Mouse (Mus musculus) cerebellum, adult 11-12 months (tissue): ENCODE results near the gene Lrrc8c.

Source experiments
- DNase-seq: peaks from one replicate; pipeline ENCODE4 v3.0.0; 2022

The Lrrc8c gene

GRCm38 (mm10) chr5:105501136-105501535 lies 18.1 kb upstream of the Lrrc8c start:
- no peak for DNase-seq

DNA sequence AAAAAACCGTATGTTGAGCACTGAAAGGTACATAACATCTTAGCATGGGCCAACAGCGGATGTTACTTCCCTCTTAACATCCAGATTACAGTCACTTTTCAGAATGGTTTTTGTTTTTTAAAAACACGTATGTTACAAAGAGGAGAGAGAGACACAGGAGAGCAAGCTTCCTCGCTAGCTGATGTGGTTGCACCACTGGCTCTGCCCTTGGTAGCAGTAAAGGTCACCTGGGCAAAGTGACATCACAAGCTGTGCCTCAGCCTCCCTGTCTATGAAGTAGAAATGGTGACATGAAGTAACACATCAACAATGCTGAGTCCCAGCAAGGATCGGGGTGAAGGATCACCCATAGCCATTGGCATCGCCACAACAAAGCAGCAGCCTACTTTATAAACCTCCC lies 10.4 kb upstream of the Lrrc8c start:
- no peak for DNase-seq

DNA sequence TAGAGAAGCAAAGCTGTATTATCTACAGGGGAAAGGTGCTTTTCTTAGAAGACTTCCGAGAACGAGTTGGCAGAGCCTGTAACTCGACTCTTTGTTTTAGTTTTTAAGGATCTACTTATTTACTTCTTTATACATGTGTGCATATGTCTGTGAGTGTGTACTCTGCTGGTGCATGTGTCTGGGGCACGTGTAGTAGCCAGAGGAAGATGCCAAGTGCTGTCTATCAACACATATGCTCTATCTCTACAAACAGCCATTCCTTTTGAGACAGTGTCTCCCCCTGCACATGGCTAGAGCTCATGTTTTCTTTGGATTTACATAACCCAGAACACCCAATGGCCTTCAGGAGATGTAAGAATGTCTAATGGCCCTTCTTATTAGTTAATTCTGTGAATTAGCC lies 6.9 kb upstream of the Lrrc8c start:
- no peak for DNase-seq

DNA sequence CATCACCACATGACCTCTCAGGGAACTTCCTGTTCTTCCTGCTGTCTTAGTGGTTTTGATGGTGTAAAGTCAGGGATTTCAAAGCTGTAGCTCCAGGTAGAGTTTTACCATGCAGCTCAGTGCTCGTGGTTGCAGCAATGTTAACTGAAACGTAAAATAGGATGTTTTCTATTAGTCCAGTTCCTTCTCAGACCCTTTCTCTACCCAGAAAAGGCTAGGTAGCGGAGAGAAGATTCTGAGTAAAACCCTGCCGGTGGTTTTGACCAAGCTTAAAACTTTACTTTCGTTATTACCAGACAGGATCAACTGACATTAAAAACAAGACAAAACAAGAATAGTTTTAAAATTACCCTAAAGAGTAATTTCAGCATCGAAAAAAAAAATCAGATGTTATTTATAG lies 3.7 kb upstream of the Lrrc8c start:
- DNase-seq = no peak

DNA sequence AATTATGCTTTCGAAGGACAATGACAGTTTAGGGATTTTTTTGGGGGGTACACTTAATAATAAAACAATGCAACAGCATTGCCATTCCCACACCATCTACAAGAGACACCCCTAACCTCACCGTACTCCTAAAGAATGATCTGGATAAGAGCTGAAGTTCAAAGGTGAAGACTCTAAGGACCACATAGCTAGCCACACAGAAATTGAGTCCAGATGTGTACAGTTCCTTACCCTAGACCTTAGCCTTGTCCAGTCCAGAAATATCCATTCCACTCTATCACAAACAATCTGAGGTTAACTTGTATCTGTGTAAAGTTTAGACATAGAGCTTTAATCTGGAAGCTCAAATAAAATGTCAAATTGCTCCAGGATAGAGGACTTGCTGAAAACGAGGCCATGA lies 2.9 kb upstream of the Lrrc8c start:
- DNase-seq = no peak

DNA sequence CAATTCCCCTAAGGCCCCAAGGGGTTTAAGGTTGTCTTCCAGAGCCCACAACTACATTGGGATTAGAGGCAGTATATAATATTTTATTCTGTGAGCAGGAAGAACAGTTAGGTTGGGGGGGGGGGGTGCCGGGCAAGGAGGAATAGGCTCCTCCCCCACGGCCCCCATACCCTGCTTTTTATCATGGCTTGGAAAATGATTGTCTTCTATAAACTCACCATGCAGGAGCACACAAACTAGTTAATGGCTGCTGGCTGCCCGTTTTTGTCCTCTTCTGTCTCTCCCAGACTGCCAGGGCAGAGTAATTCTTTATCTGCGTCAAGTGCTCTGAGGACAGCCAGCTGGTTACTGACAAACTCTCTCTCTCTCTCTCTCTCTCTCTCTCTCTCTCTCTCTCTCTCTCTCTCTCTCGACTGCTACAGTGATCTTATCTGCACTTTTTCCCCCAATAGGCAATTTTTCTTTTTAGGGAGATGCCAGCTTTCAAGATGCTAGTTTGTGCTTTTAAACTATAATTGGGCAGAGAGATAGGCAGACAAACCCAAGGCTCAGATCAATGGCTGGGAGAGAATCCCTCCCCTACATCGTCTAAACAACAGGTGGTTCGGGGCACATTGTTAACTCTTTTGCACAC lies 1.1 kb upstream of the Lrrc8c start:
- no peak for DNase-seq

DNA sequence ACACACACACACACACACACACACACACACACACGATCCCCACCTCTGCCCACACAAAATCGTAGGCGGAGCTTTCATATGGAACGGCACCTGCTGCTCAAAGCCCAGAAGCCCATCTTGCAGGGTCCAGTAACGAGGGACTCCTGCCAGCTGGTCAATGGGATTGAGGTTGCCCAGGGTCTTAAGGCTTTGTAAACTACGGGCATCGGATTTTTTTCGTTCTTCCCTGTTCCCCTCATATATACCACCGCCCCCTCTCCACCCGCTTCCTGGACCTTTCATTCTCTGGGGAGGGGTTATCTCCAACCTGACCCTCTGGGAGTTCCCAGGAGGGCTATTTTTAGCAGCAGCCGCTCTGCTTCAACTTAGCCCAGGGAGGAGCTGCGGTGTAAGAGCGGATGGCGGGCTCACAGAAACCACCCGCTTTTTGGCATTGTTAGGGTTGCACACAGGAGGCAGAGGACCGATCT lies 527 bp upstream of the Lrrc8c start:
- no peak for DNase-seq

- no peak for DNase-seq
Measured at GRCm38 (mm10) chr5:105519976-105520300, 750 bp downstream of the Lrrc8c start.

DNA sequence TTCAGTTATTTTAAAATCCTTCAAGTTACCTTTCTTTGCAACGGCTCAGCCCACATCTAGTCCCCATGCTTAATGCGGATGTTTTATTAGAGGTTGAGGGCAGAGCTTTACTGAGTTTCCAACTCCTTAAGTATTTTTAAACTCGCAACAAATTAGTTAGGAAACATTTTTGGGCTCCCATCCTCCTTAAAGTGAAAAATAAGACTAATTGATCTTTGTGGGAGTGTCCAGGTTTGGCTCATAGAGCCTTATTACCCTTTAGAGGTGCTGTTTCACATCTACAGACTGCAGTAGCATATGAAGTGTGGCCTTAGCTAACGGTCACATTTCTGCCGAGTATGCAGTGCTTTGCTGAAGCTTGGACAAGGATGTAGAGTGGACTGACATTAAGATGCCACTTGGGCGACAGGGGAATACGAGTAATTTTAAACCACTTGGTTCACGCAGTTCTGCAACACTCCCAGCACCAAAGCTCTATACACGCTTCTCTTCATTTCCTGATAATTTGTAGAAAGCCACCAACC lies 1.3 kb downstream of the Lrrc8c start:
- no peak for DNase-seq

DNA sequence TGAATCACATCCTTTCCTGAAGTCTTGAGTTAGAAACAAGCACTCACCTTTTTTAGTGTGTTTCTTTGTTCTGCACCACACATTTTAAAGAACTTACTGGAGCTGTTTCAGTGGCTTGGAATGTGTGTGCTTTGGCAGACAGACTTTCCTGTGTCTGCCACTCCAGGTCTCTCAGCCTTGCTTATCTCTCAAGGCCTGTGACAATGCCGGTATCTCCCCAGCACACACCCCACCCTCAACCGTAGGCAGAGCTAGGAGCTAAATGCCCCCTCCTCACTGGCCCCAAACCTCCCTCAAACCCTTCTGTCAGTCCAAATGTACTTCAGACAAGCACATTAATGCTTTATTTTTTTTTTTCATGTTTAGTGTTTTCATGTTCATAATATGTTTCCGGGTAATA lies 4.3 kb downstream of the Lrrc8c start:
- DNase-seq = no peak

DNA sequence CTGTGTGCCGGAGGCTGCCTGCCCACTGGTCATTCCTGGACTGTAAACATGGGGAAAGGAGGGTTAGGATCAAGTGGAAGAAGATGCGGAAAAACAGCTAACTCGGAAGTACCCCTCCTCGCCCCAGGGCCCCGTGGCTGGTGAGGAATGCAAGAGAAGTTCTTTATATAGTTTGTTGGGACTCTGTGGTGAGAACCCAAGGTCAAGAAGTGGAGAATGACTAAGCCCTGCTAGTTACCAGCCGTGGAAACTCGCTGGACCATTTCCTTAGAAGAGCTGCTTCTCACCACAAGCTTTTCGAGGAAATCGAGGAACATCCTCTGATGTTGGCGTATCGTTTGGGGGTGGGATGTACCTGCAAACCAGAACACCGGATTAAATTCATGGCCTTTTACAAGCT lies 5.8 kb downstream of the Lrrc8c start:
- DNase-seq = no peak

DNA sequence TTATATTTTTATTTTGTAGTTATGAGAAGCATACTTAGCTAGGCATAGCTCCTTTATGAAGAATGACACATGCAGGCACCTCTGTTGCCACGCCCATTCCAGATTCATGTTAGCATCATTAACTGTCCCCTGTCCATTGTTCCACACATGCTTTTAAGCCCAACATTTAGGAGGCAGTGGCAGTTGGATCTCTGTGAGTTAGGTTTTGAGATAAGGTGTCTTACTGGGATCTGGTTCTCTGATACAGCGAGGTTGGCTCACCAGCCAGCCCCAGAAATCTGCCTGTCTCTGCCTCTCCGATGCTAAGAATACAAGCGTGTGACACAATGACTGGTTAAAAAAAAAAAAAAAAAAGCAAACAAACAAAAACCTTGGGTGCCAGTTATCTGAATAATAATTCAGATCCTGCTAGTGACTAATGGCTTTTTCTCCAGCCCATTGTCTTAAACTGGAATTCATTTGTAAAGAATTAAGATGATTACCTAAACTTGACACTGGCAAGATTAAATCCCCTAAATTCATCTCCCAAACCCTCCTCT lies 7.0 kb downstream of the Lrrc8c start:
- no peak for DNase-seq

- no peak for DNase-seq
Measured at GRCm38 (mm10) chr5:105526766-105527165, 7.6 kb downstream of the Lrrc8c start.

- no peak for DNase-seq
Measured at GRCm38 (mm10) chr5:105527477-105528331, 8.5 kb downstream of the Lrrc8c start.

DNA sequence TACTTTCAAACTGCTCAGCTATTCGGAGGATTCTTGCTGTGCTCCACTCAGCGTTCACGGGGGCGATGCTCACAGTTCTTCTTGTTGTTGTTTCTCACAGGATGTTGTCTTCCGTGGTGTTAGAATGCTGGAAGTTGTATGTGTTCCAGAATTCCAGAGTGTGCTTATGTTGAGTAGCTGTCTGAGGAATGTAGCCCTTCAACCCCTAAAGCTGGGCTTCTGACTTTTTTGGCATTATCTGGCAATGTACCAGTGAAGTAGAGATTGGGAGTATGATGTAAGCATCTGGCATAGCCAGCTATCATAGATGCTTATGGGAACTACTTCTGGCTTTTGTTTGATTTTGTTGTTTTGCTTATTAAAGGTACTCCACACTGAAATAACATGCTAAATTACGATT lies 11.4 kb downstream of the Lrrc8c start:
- no peak for DNase-seq

GRCm38 (mm10) chr5:105535186-105535585 lies 16.0 kb downstream of the Lrrc8c start:
- DNase-seq = no peak

- DNase-seq = no peak
Measured at GRCm38 (mm10) chr5:105536172-105536571, 17.0 kb downstream of the Lrrc8c start.

- no peak for DNase-seq
Measured at GRCm38 (mm10) chr5:105537101-105537723, 18.0 kb downstream of the Lrrc8c start.

- no peak for DNase-seq
Measured at GRCm38 (mm10) chr5:105541051-105541450, 21.9 kb downstream of the Lrrc8c start.

DNA sequence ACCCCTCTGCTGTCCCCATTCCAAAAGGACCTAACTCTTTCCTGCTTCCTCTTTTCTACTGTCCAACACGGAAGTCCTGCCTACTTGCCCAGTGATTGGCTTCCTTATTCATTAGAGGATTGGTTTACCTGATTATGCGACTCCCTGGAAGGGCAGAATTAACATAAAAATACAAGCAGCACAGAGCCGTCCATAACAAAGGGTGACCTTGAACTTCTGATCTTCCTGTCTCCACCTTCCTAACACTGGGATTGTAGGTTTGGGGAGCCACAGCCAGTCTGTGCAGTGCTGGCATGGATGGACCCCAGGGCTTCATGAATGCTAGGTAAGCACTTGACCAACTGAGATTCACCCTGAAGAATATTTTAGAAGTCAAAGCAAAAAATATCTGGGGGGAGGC lies 25.9 kb downstream of the Lrrc8c start:
- DNase-seq = no peak

- no peak for DNase-seq
Measured at GRCm38 (mm10) chr5:105547115-105547514, 27.9 kb downstream of the Lrrc8c start.

DNA sequence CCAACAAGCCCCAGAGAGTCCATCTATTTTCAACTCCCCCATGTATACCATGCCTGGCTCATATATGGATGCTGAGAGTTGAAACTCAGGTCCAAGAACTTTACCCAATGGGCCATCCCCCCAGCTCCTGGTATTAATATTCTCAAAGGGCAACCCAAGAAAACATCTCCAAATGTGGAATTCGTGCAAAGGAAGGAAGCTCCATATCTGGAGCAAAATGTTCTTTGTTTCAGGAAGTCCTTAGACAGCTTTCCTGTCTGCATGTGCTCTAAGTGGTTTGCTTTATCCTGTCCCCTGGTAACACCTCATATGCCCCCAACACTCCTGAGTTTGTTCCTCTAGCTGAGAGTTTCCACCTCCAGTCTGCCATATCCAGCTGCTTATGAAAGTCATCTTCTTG lies 32.6 kb downstream of the Lrrc8c start:
- no peak for DNase-seq

DNA sequence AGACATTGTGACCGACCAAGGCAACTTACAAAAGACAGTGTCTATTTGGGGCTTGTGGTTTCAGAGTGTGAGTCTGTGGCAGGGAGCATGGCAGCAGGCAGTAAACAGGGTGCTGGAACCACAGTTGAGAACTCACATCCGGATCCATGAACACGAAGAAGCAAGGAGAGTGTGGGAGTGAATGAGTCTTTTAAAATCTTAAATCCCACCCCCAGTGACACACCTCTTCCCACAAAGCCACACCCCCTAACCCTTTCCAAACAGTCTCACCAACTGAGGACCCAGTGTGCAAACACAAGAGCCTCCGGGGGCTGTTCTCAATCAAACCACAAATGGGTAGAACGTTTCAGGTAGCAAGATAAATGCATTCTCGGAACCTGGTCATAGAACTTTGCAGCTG lies 37.1 kb downstream of the Lrrc8c start:
- DNase-seq = no peak

GRCm38 (mm10) chr5:105557346-105557745 lies 38.2 kb downstream of the Lrrc8c start:
- DNase-seq = no peak
